Mouse (Mus musculus) heart, postnatal 0 days (tissue): ENCODE measurements around the gene Ykt6.

Experiments used
- CTCF ChIP-seq: IDR thresholded peaks from 2 replicates; pipeline ENCODE4 v1.5.1; 2016; ENCODE audit warnings: antibody characterized with exemption, control low read depth, low read depth
- EP300 ChIP-seq: IDR thresholded peaks from 2 replicates; pipeline ENCODE4 v1.6.1; 2016; ENCODE audit warnings: antibody characterized with exemption, low read depth

DNA sequence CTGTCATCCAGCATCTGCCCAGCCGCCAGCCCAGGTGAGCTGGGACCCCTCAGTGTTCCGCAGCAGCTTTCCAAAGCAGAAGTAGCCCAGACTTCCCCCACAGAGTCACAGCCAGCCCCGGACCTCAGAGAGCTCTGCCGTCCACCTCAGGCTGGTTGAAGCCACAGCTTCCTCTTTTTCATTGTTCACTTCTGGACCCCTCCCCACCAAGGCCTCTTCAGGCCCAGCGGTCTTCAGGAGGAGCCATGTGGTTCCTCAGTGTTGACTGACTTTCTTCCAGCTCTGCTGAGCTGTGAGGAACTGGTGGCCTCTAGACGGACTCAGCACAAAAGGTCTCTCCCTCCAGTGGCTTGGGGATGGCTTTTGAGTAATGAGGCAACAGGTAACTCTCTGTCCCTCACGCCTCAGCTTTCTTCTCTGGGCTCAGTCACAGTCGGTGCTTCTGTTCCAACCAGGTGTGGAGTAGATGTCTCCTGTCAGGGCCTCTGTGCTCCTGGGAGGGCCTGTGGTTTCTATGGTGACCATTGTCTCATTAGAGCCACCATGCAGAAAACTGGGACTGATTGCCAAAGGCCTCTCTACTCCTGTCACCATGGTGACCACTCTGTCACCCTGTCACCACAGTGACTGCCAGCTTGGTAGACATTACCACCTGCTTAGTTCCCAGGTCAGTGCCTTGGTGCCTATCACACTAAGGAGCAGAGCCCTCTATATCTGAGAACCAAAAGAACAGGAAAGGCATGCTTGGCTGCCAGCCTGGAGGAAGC lies 5.7 kb upstream of the Ykt6 start, which contains the start of gene Gck:
- TF ChIP-seq CTCF (no peak), EP300 (no peak)
